Mouse (Mus musculus) bone marrow, adult 2 months (tissue): Measurements from ENCODE around the gene Nmnat2. TPM values are rescaled to one million over a fixed set of nuclear protein-coding genes. Genes with fewer than 3 reads are reported as not detected.

Experiments
- H3K27ac ChIP-seq: fragments of 200-500 bp; 2 replicates; pipeline ENCODE4 v1.5.1; 2012; ENCODE audit warnings: low read depth, mild to moderate bottlenecking, control low read depth, inconsistent platforms, low read length; ENCODE audit not compliant: control insufficient read depth, poor library complexity, insufficient read depth
- H3K4me1 ChIP-seq: fragments of 200-500 bp; 2 replicates; pipeline ENCODE4 v1.6.1; 2011; ENCODE audit warnings: low read length; ENCODE audit not compliant: control insufficient read depth, insufficient read depth
- H3K4me3 ChIP-seq: fragments of 200-500 bp; replicated peaks from 2 replicates; pipeline ENCODE3; 2011; ENCODE audit warnings: mild to moderate bottlenecking, low read depth, low read length, control low read depth; ENCODE audit not compliant: control insufficient read depth
- CTCF ChIP-seq: fragments of 200-500 bp; IDR thresholded peaks from 2 replicates; pipeline ENCODE4 v1.5.1; 2011; ENCODE audit warnings: low read length, control low read depth; ENCODE audit not compliant: control insufficient read depth, insufficient read depth
- POLR2A ChIP-seq: fragments of 200-500 bp; IDR thresholded peaks from 2 replicates; pipeline ENCODE4 v1.6.1; 2011; ENCODE audit warnings: low read depth, mild to moderate bottlenecking, control low read depth, low read length, borderline replicate concordance; ENCODE audit not compliant: control insufficient read depth
- WGBS: fragments of 180-500 bp; shearing (Covaris S2); methylation state at CpG from one replicate; pipeline ENCODE4 v1.1.7; 2018; 5-methylcytosine and 5-hydroxymethylcytosine counted together
- polyA plus RNA-seq: library from polyadenylated mRNA; stranded (reverse); fragments of >200 nt; gene quantifications from 2 replicates; pipeline ENCODE4 v1.2.4, GENCODE M21; 2011; ENCODE audit warnings: low replicate concordance; ENCODE audit not compliant: missing spikeins, insufficient read depth, insufficient read length

The Nmnat2 gene
- polyA plus RNA-seq, 1 experiment = 7.5 TPM

GRCm38 (mm10) chr1:153093172-153093571 is 138.4 kb downstream of the Nmnat2 start:
- TF ChIP-seq POLR2A (no peak), CTCF (no peak)
- WGBS = 73% methylated on average over 5 of the region's 5 CpGs
- Histone ChIP-seq H3K4me3 (no peak overlapping the region), H3K4me1 (no peaks in the 10 kb centered on the region; the same call in 1 of the 2 replicates), H3K27ac (no peak overlapping the region)

- Histone ChIP-seq H3K27ac (no peak overlapping the region), H3K4me1 (no peaks in the 10 kb centered on the region; the same call in 1 of the 2 replicates), H3K4me3 (no peak overlapping the region)
- WGBS = 71% methylated on average over 4 of the region's 4 CpGs
- TF ChIP-seq POLR2A = no peak
- no peak for TF ChIP-seq CTCF
These were observed 138.8 kb downstream of the Nmnat2 start for GRCm38 (mm10) chr1:153093581-153093980.

DNA sequence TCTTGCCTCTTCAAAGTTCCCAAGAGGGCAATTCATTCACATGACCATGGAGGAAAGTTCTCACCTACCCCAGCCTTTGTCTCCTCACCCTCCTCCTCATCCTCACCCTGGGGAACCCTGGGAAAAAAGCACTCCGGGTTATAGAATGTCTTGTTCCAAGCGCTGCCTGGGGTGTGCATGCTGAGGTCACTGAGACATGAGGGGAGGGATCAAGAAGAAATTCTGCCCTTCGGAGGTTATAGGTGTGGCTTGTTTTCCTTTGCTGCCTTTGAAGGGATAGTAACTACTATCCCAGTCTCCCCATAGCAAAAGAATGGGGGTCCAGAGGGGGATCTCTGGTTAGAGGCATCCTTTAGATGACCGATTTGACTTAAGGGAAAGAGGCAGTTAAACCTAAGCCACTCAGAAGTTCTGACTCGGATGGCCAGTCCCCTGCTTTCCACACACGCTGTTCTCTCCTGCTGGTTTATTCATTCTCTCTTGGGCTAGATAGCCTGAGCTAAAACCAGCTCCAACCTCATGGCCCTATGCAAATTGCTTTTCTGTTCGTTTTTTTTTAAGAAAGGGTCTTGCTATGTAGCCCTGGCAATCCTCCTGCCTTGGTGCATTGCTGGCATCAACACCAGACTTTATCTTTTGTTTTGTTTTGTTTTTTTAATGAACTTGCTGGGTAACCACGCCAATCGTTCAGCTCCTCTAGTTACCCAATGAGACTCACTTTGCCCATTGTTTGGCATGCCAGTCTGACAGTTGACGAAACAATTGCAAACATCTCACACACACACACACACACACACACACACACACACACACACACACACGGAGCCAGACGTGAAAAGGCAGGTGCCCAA is 139.7 kb downstream of the Nmnat2 start:
- Histone ChIP-seq H3K27ac (no peak overlapping the region), H3K4me3 (no peak overlapping the region), H3K4me1 (no peaks in the 10 kb centered on the region; the same call in 1 of the 2 replicates)
- WGBS = 45% methylated on average over 12 of the region's 12 CpGs
- TF ChIP-seq POLR2A (no peak), CTCF (no peak)

GRCm38 (mm10) chr1:153095328-153095727 is 140.5 kb downstream of the Nmnat2 start:
- no peaks in the 10 kb centered on the region; the same call in 1 of the 2 replicates for H3K4me1 ChIP-seq
- 72% methylated on average over 6 of the region's 6 CpGs for WGBS
- TF ChIP-seq POLR2A = no peak
- no peak for TF ChIP-seq CTCF
- no peak overlapping the region for H3K27ac ChIP-seq
- H3K4me3 ChIP-seq = no peak overlapping the region

DNA sequence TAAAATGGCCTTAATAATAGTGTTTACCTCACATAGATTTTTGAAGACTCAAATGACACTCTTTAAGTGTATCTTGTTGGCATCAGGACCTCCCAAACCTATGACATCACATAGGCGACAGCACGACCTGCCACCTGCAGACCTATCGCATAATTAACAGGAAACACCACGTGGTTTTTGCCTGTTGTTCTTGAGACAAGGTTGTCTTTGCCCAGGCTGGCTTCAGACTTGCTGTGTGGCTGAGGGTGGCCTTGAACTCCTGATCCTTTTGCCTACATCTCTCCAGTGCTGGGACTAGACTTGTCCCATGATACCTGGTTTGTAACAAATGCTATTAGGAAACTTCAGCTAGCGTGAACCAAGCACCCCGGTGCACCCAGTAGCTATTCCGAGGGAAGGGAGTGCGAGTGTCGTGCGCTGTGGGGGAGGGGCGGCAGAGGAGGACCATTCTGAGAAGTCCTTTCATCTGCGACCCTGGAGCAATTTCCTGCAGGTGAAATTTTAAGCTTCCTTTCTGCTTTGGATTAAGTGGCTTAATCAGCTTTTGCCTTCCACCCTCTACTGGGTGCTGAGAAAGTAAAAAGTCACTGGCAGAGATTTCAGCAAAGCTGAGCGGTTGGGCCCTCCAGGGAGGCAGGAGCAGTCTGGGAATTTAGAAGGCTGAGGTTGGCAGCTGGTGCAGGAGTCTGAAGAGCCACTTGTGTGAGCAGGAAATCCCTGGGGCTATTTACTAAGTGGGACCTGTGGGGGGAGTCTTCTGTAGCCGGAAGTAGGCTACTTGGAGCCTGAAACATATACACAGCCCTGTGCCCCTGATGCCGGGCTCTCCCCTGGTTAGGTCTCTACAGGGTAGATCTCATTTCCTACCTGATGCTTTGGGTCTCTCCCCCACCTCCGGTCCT is 141.3 kb downstream of the Nmnat2 start:
- H3K4me3 ChIP-seq = no peak overlapping the region
- no peaks in the 10 kb centered on the region; the same call in 1 of the 2 replicates for H3K4me1 ChIP-seq
- TF ChIP-seq CTCF (no peak), POLR2A (no peak)
- 25% methylated on average over 16 of the region's 16 CpGs for WGBS
- H3K27ac ChIP-seq = no peak overlapping the region

- H3K4me1 ChIP-seq = no peaks in the 10 kb centered on the region; the same call in 1 of the 2 replicates
- no peak for TF ChIP-seq POLR2A
- TF ChIP-seq CTCF = no peak
- WGBS = 83% methylated on average over 6 of the region's 6 CpGs
- H3K4me3 ChIP-seq = no peak overlapping the region
- H3K27ac ChIP-seq = no peak overlapping the region
These were observed 142.4 kb downstream of the Nmnat2 start for GRCm38 (mm10) chr1:153097017-153097675.

DNA sequence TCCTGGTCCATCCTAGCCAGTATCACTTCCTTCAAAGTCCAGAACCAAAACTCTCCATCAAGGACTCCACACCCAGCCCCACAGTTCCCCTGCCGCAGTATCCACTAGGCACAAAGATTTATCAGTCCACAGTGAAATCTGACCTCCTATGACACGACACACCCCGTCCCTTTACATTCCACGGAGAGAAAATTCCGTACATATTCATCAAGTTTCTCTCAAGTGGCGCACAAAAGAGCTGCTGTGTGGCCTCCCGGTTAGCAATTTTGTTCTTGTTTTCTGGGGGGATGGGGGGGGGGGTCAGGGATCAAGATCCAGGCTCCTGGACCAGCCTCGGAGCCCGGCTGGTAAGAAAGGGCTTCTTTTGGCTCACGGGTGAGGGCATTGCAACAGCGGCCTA is 143.8 kb downstream of the Nmnat2 start:
- WGBS = 85% methylated on average over 11 of the region's 11 CpGs
- TF ChIP-seq POLR2A = no peak
- TF ChIP-seq CTCF = no peak

More for the DNA sequence above, 143.8 kb downstream of the Nmnat2 start:
- Histone ChIP-seq H3K4me3 (no peak overlapping the region), H3K4me1 (no peaks in the 10 kb centered on the region; the same call in 1 of the 2 replicates), H3K27ac (no peak overlapping the region)
